Comparison of ENCODE assay signal across 20 mouse cellular contexts in genomic region chr4:81617191-81617590, GRCm38 (mm10).
DNase-seq lines count a peak whose midpoint lies in the region; ATAC-seq lines count a peak whose summit lies in the region.
"Had no signal": no experiment of that assay in that cellular context is flagged by ENCODE, and none has a peak within 500 bp of the region (broad histone marks: within the 10 kb centered on the region; RNA-seq: fewer than 3 reads in every experiment).

No protein-coding gene starts in this region.

- H3K36me3 ChIP-seq in kidney, embryonic 16.5 days (ENCODE audit: insufficient read depth, low read length): no peaks in the 10 kb centered on the region
- no peaks in the 10 kb centered on the region for H3K36me3 ChIP-seq in intestine, embryonic 16.5 days (ENCODE audit: control insufficient read depth, insufficient read depth, low read length)
- H3K36me3 ChIP-seq: embryonic facial prominence, embryonic 10.5 days had no signal

- H3K27me3 ChIP-seq in kidney, embryonic 16.5 days (ENCODE audit: insufficient read depth, low read length): no peaks in the 10 kb centered on the region
- H3K27me3 ChIP-seq in intestine, embryonic 16.5 days (replicated peaks; ENCODE audit: control insufficient read depth, insufficient read depth, low read length): no peaks in the 10 kb centered on the region
- H3K27me3 ChIP-seq: forebrain, embryonic 13.5 days had no signal

- no peaks in the 10 kb centered on the region for H3K4me1 ChIP-seq in kidney, embryonic 16.5 days (ENCODE audit: insufficient read depth, low read length)
- H3K4me1 ChIP-seq in intestine, embryonic 16.5 days (ENCODE audit: control insufficient read depth, insufficient read depth, low read length): no peaks in the 10 kb centered on the region
- H3K4me1 ChIP-seq: embryonic facial prominence, embryonic 10.5 days; forebrain, embryonic 13.5 days had no signal

- H3K4me2 ChIP-seq in kidney, embryonic 16.5 days (replicated peaks; ENCODE audit: low read depth, low read length): no peak overlapping the region
- H3K4me2 ChIP-seq in intestine, embryonic 16.5 days (ENCODE audit: low read depth, low read length): no peak overlapping the region
- H3K4me2 ChIP-seq: forebrain, embryonic 13.5 days; heart, embryonic 11.5 days had no signal

- peak; percentile 92 for ATAC-seq in kidney, embryonic 16.5 days (ENCODE audit: low FRiP score, low TSS enrichment)
- no peak for ATAC-seq in intestine, embryonic 16.5 days
- ATAC-seq: forebrain, embryonic 13.5 days; forebrain, postnatal 0 days; hindbrain, embryonic 16.5 days had no signal

- H3K4me3 ChIP-seq in kidney, embryonic 16.5 days (ENCODE audit: low read length): no peak overlapping the region
- H3K4me3 ChIP-seq in intestine, embryonic 16.5 days (ENCODE audit: low read length): no peak overlapping the region
- H3K4me3 ChIP-seq: embryonic facial prominence, embryonic 10.5 days; forebrain, embryonic 13.5 days; heart, adult 2 months had no signal

- peak; percentile 72 for DNase-seq in A20 (ENCODE audit: low read depth, low spot score)
- DNase-seq in kidney, adult 8-10 months: peak; percentile 39 to 53
- DNase-seq in kidney, postnatal 25 days: peak; percentile 33 to 41
- DNase-seq in cerebellum, postnatal 10 days: no peak
- DNase-seq in gastrocnemius, postnatal 4 days (ENCODE audit: low spot score in 2 of 2): no peak
- no peak for DNase-seq in yolk sac, embryonic 10.5 days (ENCODE audit: low spot score)
- DNase-seq: adrenal gland, postnatal 14 days; cerebellum, adult 11-12 months; cerebellum, adult 9-10 months; cerebellum, postnatal 36 days; forebrain, postnatal 0 days; gastrocnemius, postnatal 14 days; heart, adult 2 months; heart, postnatal 36 days had no signal

- WGBS in kidney, embryonic 16.5 days: 34% methylated on average over 5 of the region's 5 CpGs
- WGBS in intestine, embryonic 16.5 days: 55% methylated on average over 5 of the region's 5 CpGs

- H3K27ac ChIP-seq in kidney, embryonic 16.5 days (ENCODE audit: low read length): no peak overlapping the region
- no peak overlapping the region for H3K27ac ChIP-seq in intestine, embryonic 16.5 days (ENCODE audit: low read length)
- H3K27ac ChIP-seq: embryonic facial prominence, embryonic 10.5 days; forebrain, embryonic 13.5 days; heart, adult 2 months had no signal

- no peak overlapping the region for H3K9ac ChIP-seq in kidney, embryonic 16.5 days (replicated peaks; ENCODE audit: low read length)
- no peak overlapping the region for H3K9ac ChIP-seq in intestine, embryonic 16.5 days (ENCODE audit: low read depth, low read length)
- H3K9ac ChIP-seq: forebrain, embryonic 13.5 days; forebrain, postnatal 0 days had no signal

- H3K9me3 ChIP-seq in kidney, embryonic 16.5 days (ENCODE audit: low read length): no peaks in the 10 kb centered on the region
- H3K9me3 ChIP-seq in intestine, embryonic 16.5 days (ENCODE audit: control insufficient read depth, low read length): no peaks in the 10 kb centered on the region
- H3K9me3 ChIP-seq: embryonic facial prominence, embryonic 10.5 days; forebrain, embryonic 13.5 days had no signal

Comparison
In these comparisons a context has a peak if more than half of its experiments do, and no peak if none do; other contexts are left out.
1. DNase-seq: peak in A20 (single experiment), kidney, adult 8-10 months (2 of 2) and kidney, postnatal 25 days (2 of 2); none in cerebellum, postnatal 10 days (0 of 2), gastrocnemius, postnatal 4 days (0 of 2) and yolk sac, embryonic 10.5 days (single experiment).